Mouse (Mus musculus): ENCODE results near the gene Hpse. TPM values are rescaled to one million over a fixed set of nuclear protein-coding genes. Genes with fewer than 3 reads are reported as not detected.

Gene Hpse
- 1.7 TPM in 2 replicates for polyA plus RNA-seq (2014; fragmentation: Nextera tagmentation; extraction: Ambion mirVana)

DNA sequence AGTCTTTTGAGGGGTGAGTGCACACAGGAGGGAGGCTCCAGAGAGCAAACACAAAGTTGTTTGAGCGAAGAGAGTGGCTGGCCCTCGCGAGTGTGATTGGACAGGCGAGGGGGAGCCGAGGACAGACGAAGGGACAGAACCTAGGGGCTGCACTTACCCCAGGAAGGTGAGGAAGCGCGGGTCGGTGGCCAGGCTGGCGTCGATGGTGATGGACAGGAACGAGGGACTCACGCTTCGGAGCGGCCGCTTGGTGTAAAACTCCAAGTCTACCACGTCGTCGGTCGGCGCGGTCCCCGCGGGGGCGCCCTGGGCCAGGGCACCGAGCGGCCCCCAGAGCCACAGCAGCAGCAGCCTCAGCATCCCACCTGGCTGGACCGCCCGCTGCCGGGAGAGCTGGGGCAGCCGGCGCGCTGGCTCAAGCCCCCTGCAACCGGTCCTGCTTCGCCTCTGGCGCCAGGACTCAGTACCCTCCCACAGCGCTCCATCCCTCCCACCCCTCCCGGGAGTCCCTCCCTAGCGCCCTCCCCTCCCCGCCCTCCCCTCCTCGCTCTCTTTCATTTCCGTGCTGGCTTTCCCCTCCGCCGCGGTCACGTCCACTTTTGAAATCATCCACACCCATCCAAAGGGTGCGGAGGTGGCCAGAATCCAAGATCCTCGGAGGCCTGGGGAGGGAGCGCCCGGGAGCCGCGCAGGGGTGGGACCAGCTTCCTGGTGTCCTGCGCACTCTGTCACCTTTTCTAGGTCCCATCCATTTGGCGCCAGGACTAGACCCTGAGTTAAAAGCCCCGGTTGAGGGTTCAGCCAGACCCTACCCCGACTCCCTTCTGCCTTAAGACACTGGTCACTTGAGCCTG is at the start of gene Hpse:
Gene Hpse (minus strand): TSS at position 482 of the 854 bp plus-strand sequence.
- DNase-seq (ENCODE audit: low spot score) (peak; percentile 59), ATAC-seq (ENCODE audit: insufficient read depth, low FRiP score, low TSS enrichment) (peak; percentile 55)
- Histone ChIP-seq H3K27ac (ENCODE audit: low read depth, low read length) (no peak within 1 kb of the TSS), H3K36me3 (ENCODE audit: control insufficient read depth, insufficient read depth, low read length) (no peaks in the 10 kb centered on the region), H3K4me3 (ENCODE audit: low read depth, low read length) (peak within 1 kb of the TSS; percentile 47), H3K9me3 (ENCODE audit: control insufficient read depth, low read length) (no peaks in the 10 kb centered on the region), H3K4me1 (ENCODE audit: control insufficient read depth, insufficient read depth, low read length) (no peaks in the 10 kb centered on the region), H3K4me2 (ENCODE audit: low read depth) (peak within 1 kb of the TSS; percentile 91), H3K9ac (ENCODE audit: low read length) (peak within 1 kb of the TSS; percentile 57), H3K27me3 (ENCODE audit: control insufficient read depth, insufficient read depth, low read length) (peaks cover 14% of the 10 kb centered on the region; the same call in 1 of the 2 replicates)
- under 1% methylated on average over 42 of the region's 56 CpGs for WGBS

- DNase-seq (ENCODE audit: low spot score), result no peak
- H3K36me3 ChIP-seq (ENCODE audit: control insufficient read depth, insufficient read depth, low read length), result peaks cover 14% of the 10 kb centered on the region
Observed at GRCm38 (mm10) chr5:100766026-100766425, 46.5 kb upstream of the Hpse start.

DNA sequence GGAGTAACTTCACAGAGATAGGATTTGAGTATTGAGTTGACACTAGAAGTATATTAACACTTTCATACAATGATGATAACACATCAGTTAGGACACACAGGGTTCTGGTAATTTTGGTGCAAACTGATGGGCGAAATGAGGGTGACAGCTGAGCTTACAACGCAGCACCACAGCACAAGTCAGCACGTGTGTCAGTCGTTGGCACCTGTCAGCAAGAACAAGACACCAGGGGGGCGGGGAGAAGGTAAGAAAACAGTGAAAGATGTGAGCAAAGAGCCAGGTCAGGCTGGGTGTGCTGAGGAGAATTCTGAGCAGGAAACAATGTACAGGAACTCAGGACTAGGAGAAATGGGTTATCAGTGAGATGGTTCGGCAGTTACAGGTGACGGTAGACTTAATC is 42.2 kb upstream of the Hpse start:
- no peak overlapping the region for H3K4me2 ChIP-seq (ENCODE audit: low read depth)
- H3K27ac ChIP-seq (ENCODE audit: low read depth, low read length), result no peak overlapping the region
- no peaks in the 10 kb centered on the region for H3K9me3 ChIP-seq (ENCODE audit: control insufficient read depth, low read length)
- no peaks in the 10 kb centered on the region for H3K4me1 ChIP-seq (ENCODE audit: control insufficient read depth, insufficient read depth, low read length)
- H3K9ac ChIP-seq (ENCODE audit: low read length), result no peak overlapping the region
- H3K27me3 ChIP-seq (ENCODE audit: control insufficient read depth, insufficient read depth, low read length), result no peaks in the 10 kb centered on the region
- WGBS, result 92% methylated on average over 7 of the region's 7 CpGs
- H3K4me3 ChIP-seq (ENCODE audit: low read depth, low read length), result no peak overlapping the region
- H3K36me3 ChIP-seq (ENCODE audit: control insufficient read depth, insufficient read depth, low read length), result peaks cover 7% of the 10 kb centered on the region
- ATAC-seq (ENCODE audit: insufficient read depth, low FRiP score, low TSS enrichment), result no peak
- DNase-seq (ENCODE audit: low spot score), result no peak

More at GRCm38 (mm10) chr5:100766026-100766425, 46.5 kb upstream of the Hpse start:
- WGBS, result 100% methylated on average over 7 of the region's 7 CpGs
- Histone ChIP-seq H3K4me2 (ENCODE audit: low read depth) (no peak overlapping the region), H3K4me3 (ENCODE audit: low read depth, low read length) (no peak overlapping the region), H3K9me3 (ENCODE audit: control insufficient read depth, low read length) (no peaks in the 10 kb centered on the region), H3K27ac (ENCODE audit: low read depth, low read length) (no peak overlapping the region), H3K9ac (ENCODE audit: low read length) (no peak overlapping the region), H3K27me3 (ENCODE audit: control insufficient read depth, insufficient read depth, low read length) (no peaks in the 10 kb centered on the region), H3K4me1 (ENCODE audit: control insufficient read depth, insufficient read depth, low read length) (no peaks in the 10 kb centered on the region)
- no peak for ATAC-seq (ENCODE audit: insufficient read depth, low FRiP score, low TSS enrichment)

DNA sequence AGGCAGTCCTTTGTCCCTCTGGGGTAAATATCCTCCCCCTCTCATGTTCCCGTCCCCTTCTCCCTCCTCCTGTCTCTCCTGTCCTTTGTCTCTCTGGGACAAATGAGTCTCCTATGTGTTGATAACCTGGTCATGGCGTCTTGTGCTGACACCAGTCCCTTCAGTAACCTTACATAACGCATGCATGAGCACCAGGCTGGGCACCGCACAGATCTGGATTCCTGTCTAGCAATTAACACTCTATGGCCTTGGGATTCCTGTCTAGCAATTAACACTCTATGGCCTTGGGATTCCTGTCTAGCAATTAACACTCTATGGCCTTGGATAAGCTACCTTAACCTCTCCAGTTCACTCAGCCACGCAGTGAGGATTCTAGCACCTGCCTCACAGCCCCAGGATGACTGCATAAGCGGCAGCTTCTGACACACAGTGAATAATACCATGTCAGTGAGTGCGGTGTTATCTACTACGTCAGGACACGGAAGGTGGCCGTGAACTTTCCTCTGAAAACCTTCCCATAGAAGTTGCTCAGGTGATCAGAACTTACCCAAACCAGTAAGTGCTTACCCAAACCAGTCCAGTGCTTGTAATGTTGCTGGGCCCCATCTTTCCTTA is 40.6 kb upstream of the Hpse start:
- DNase-seq (ENCODE audit: low spot score) (no peak), ATAC-seq (ENCODE audit: insufficient read depth, low FRiP score, low TSS enrichment) (no peak)
- no peak overlapping the region for H3K9ac ChIP-seq (ENCODE audit: low read length)
- 83% methylated on average over 10 of the region's 10 CpGs for WGBS
- no peaks in the 10 kb centered on the region for H3K9me3 ChIP-seq (ENCODE audit: control insufficient read depth, low read length)
- H3K4me1 ChIP-seq (ENCODE audit: control insufficient read depth, insufficient read depth, low read length), result no peaks in the 10 kb centered on the region
- no peak overlapping the region for H3K4me2 ChIP-seq (ENCODE audit: low read depth)
- H3K27me3 ChIP-seq (ENCODE audit: control insufficient read depth, insufficient read depth, low read length), result no peaks in the 10 kb centered on the region
- H3K4me3 ChIP-seq (ENCODE audit: low read depth, low read length), result no peak overlapping the region
- H3K27ac ChIP-seq (ENCODE audit: low read depth, low read length), result no peak overlapping the region
- H3K36me3 ChIP-seq (ENCODE audit: control insufficient read depth, insufficient read depth, low read length), result peaks cover 3% of the 10 kb centered on the region

GRCm38 (mm10) chr5:100758121-100758520 is 38.6 kb upstream of the Hpse start:
- Histone ChIP-seq H3K27me3 (ENCODE audit: control insufficient read depth, insufficient read depth, low read length) (no peaks in the 10 kb centered on the region), H3K4me3 (ENCODE audit: low read depth, low read length) (no peak overlapping the region), H3K36me3 (ENCODE audit: control insufficient read depth, insufficient read depth, low read length) (peaks cover 3% of the 10 kb centered on the region), H3K9ac (ENCODE audit: low read length) (no peak overlapping the region), H3K4me1 (ENCODE audit: control insufficient read depth, insufficient read depth, low read length) (no peaks in the 10 kb centered on the region), H3K9me3 (ENCODE audit: control insufficient read depth, low read length) (no peaks in the 10 kb centered on the region), H3K27ac (ENCODE audit: low read depth, low read length) (no peak overlapping the region), H3K4me2 (ENCODE audit: low read depth) (no peak overlapping the region)
- 91% methylated on average over 5 of the region's 5 CpGs for WGBS
- DNase-seq (ENCODE audit: low spot score) (no peak), ATAC-seq (ENCODE audit: insufficient read depth, low FRiP score, low TSS enrichment) (no peak)

DNA sequence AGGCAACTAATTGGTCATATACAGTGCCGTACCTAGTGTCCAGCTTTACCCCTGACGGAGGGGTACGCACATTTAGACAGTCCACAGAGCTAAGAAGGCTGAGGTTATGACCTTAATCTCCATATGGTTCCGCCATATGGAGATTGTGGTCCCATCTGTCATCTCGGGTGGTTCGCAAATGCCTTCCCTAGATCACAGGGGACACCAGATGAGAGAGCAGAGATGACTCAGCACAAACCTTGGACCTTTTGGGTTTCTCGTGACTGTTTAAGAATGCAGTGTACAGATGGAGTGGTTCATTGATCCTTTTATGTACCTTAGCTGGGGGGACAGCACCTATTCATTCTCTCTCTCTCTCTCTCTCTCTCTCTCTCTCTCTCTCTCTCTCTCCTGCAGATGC is 33.9 kb upstream of the Hpse start:
- Histone ChIP-seq H3K27me3 (ENCODE audit: control insufficient read depth, insufficient read depth, low read length) (no peaks in the 10 kb centered on the region), H3K4me3 (ENCODE audit: low read depth, low read length) (no peak overlapping the region), H3K4me2 (ENCODE audit: low read depth) (no peak overlapping the region), H3K9ac (ENCODE audit: low read length) (no peak overlapping the region), H3K27ac (ENCODE audit: low read depth, low read length) (no peak overlapping the region), H3K36me3 (ENCODE audit: control insufficient read depth, insufficient read depth, low read length) (no peaks in the 10 kb centered on the region), H3K9me3 (ENCODE audit: control insufficient read depth, low read length) (no peaks in the 10 kb centered on the region), H3K4me1 (ENCODE audit: control insufficient read depth, insufficient read depth, low read length) (no peaks in the 10 kb centered on the region)
- WGBS, result 42% methylated on average over 7 of the region's 7 CpGs
- DNase-seq (ENCODE audit: low spot score), result peak; percentile 42
- ATAC-seq (ENCODE audit: insufficient read depth, low FRiP score, low TSS enrichment), result no peak

GRCm38 (mm10) chr5:100751655-100752054 is 32.1 kb upstream of the Hpse start:
- ATAC-seq (ENCODE audit: insufficient read depth, low FRiP score, low TSS enrichment) (no peak), DNase-seq (ENCODE audit: low spot score) (no peak)
- Histone ChIP-seq H3K9me3 (ENCODE audit: control insufficient read depth, low read length) (no peaks in the 10 kb centered on the region), H3K4me3 (ENCODE audit: low read depth, low read length) (no peak overlapping the region), H3K27me3 (ENCODE audit: control insufficient read depth, insufficient read depth, low read length) (no peaks in the 10 kb centered on the region), H3K9ac (ENCODE audit: low read length) (no peak overlapping the region), H3K27ac (ENCODE audit: low read depth, low read length) (no peak overlapping the region), H3K36me3 (ENCODE audit: control insufficient read depth, insufficient read depth, low read length) (no peaks in the 10 kb centered on the region), H3K4me1 (ENCODE audit: control insufficient read depth, insufficient read depth, low read length) (no peaks in the 10 kb centered on the region), H3K4me2 (ENCODE audit: low read depth) (no peak overlapping the region)
- 71% methylated on average over 4 of the region's 4 CpGs for WGBS

DNA sequence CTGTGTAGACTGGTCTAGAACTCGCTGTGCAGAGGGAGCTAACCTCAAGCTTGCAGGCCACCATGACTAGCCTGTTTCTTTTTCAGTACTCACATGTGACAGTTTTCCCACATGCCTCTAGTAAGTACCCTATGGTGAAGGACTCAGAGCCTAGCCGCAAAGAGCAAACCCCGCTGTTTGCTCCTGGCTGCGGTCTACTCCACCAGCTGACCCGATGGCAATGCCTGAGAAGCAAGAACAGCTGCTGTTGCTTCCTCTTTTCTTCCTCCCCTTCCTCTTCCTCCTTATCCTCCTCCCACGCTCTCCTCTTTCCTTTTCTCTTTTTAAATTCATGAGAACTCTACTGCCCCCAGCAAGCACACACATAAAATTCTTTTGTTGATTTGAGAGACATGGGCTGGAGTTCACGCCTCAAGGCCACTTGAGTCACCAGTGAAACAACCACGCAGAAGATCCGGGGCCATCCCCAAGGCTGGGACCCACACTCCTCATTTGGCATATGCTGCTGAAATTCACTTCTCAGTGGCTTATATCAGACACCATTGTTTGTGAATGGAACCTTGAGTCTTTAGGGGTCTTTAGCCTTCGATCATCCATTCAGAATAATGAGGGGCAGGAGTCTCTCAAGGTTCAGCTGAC is 31.2 kb upstream of the Hpse start:
- H3K27ac ChIP-seq (ENCODE audit: low read depth, low read length), result no peak overlapping the region
- no peaks in the 10 kb centered on the region for H3K4me1 ChIP-seq (ENCODE audit: control insufficient read depth, insufficient read depth, low read length)
- H3K27me3 ChIP-seq (ENCODE audit: control insufficient read depth, insufficient read depth, low read length), result no peaks in the 10 kb centered on the region
- no peaks in the 10 kb centered on the region for H3K9me3 ChIP-seq (ENCODE audit: control insufficient read depth, low read length)
- no peak overlapping the region for H3K4me2 ChIP-seq (ENCODE audit: low read depth)
- H3K36me3 ChIP-seq (ENCODE audit: control insufficient read depth, insufficient read depth, low read length), result no peaks in the 10 kb centered on the region
- ATAC-seq (ENCODE audit: insufficient read depth, low FRiP score, low TSS enrichment) (no peak), DNase-seq (ENCODE audit: low spot score) (no peak)
- H3K9ac ChIP-seq (ENCODE audit: low read length), result no peak overlapping the region
- no peak overlapping the region for H3K4me3 ChIP-seq (ENCODE audit: low read depth, low read length)
- WGBS, result 90% methylated on average over 10 of the region's 10 CpGs

All from neural tube, embryonic 11.5 days (tissue).